Mouse (Mus musculus): ENCODE data around the gene Flt1. TPM values are rescaled to one million over a fixed set of nuclear protein-coding genes. Genes with fewer than 3 reads are reported as not detected.

The Flt1 gene
- polyA plus RNA-seq, 1 experiment from 2014 or later = 5.8 TPM

DNA sequence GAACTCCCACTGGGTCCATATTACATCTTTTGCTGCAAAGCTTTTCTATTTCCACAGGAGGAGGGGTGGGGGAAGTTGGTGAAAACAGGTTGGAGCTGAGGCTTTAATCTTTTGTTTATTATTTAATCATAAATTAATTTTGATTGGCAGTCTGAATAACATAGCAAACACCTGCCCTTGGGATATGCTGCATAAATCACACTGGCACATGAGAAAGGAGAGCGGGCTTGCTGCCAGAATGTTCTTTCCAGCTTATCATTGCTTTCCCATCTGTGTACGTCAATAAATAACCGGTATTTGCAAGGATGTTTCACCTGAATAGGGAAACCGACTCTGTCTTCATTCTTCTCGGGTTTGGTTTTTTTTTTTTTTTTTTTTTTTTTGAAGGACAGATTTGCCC is 45.1 kb downstream of the Flt1 start:
- Histone ChIP-seq H3K9me3 (ENCODE audit: control insufficient read depth) (no peaks in the 10 kb centered on the region), H3K9ac (ENCODE audit: low read depth, low read length) (no peak overlapping the region), H3K27ac (ENCODE audit: low read depth, low read length) (no peak overlapping the region), H3K36me3 (ENCODE audit: control insufficient read depth, insufficient read depth) (no peaks in the 10 kb centered on the region), H3K27me3 (replicated peaks; ENCODE audit: control insufficient read depth, insufficient read depth, low read length) (no peaks in the 10 kb centered on the region), H3K4me2 (replicated peaks; ENCODE audit: low read depth) (no peak overlapping the region), H3K4me3 (ENCODE audit: low read depth, low read length) (no peak overlapping the region), H3K4me1 (replicated peaks; ENCODE audit: control insufficient read depth, insufficient read depth, low read length) (no peaks in the 10 kb centered on the region)
- WGBS = 30% methylated on average over 5 of the region's 5 CpGs
- no peak for TF ChIP-seq CTCF (IDR thresholded peaks at IDR 0.05; ENCODE audit: low read depth)
- no peak for ATAC-seq

DNA sequence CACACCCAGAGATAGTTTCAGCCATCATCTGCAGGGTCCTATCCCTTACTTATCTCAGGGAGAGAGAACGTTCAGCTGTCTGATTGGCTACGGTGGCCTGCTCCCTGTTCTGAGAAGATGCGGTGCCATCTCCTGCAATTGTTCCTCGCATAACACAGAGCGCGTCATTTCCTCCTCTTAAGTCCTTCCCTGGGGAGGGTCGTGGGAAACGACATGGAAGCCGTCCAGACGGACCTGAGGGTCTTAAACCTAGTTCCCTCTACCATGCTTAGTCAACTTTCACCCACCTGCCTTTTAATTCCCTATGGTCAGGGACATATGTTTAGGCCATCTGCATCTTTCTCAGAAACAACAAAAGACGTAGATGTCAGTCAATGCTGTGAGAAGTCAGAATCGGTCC is 46.5 kb downstream of the Flt1 start:
- H3K4me1 ChIP-seq (replicated peaks; ENCODE audit: control insufficient read depth, insufficient read depth, low read length) = no peaks in the 10 kb centered on the region
- 79% methylated on average over 12 of the region's 12 CpGs for WGBS
- no peak for ATAC-seq
- H3K9me3 ChIP-seq (ENCODE audit: control insufficient read depth) = no peaks in the 10 kb centered on the region
- no peak overlapping the region for H3K9ac ChIP-seq (ENCODE audit: low read depth, low read length)
- no peak overlapping the region for H3K4me3 ChIP-seq (ENCODE audit: low read depth, low read length)
- H3K27me3 ChIP-seq (replicated peaks; ENCODE audit: control insufficient read depth, insufficient read depth, low read length) = no peaks in the 10 kb centered on the region
- H3K36me3 ChIP-seq (ENCODE audit: control insufficient read depth, insufficient read depth) = no peaks in the 10 kb centered on the region
- no peak for TF ChIP-seq CTCF (IDR thresholded peaks at IDR 0.05; ENCODE audit: low read depth)
- no peak overlapping the region for H3K4me2 ChIP-seq (replicated peaks; ENCODE audit: low read depth)
- no peak overlapping the region for H3K27ac ChIP-seq (ENCODE audit: low read depth, low read length)

DNA sequence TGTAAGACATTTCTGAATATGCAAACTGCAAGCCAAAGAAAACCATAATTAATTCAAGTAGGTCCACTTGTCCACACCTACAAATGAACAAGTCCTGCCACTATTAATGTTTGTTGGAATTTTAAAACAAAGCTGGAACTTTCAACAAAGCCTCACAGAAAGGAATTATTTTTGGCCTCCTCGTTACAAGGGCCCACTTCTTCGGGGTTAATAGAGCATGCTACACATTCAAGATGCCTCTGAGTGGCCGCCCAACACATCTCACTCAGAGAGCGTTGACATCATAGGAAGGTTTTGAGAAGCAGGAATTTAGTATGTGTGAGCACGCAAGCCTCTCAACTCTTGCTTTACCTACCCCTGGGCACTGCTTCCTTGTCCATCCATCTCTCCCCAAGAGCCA is 50.0 kb downstream of the Flt1 start:
- TF ChIP-seq CTCF (IDR thresholded peaks at IDR 0.05; ENCODE audit: low read depth) = no peak
- no peaks in the 10 kb centered on the region for H3K9me3 ChIP-seq (ENCODE audit: control insufficient read depth)
- no peak overlapping the region for H3K4me3 ChIP-seq (ENCODE audit: low read depth, low read length)
- no peaks in the 10 kb centered on the region for H3K36me3 ChIP-seq (ENCODE audit: control insufficient read depth, insufficient read depth)
- H3K27me3 ChIP-seq (replicated peaks; ENCODE audit: control insufficient read depth, insufficient read depth, low read length) = no peaks in the 10 kb centered on the region
- H3K27ac ChIP-seq (ENCODE audit: low read depth, low read length) = no peak overlapping the region
- H3K9ac ChIP-seq (ENCODE audit: low read depth, low read length) = no peak overlapping the region
- H3K4me1 ChIP-seq (replicated peaks; ENCODE audit: control insufficient read depth, insufficient read depth, low read length) = no peaks in the 10 kb centered on the region
- 85% methylated on average over 5 of the region's 5 CpGs for WGBS
- no peak for ATAC-seq
- no peak overlapping the region for H3K4me2 ChIP-seq (replicated peaks; ENCODE audit: low read depth)

DNA sequence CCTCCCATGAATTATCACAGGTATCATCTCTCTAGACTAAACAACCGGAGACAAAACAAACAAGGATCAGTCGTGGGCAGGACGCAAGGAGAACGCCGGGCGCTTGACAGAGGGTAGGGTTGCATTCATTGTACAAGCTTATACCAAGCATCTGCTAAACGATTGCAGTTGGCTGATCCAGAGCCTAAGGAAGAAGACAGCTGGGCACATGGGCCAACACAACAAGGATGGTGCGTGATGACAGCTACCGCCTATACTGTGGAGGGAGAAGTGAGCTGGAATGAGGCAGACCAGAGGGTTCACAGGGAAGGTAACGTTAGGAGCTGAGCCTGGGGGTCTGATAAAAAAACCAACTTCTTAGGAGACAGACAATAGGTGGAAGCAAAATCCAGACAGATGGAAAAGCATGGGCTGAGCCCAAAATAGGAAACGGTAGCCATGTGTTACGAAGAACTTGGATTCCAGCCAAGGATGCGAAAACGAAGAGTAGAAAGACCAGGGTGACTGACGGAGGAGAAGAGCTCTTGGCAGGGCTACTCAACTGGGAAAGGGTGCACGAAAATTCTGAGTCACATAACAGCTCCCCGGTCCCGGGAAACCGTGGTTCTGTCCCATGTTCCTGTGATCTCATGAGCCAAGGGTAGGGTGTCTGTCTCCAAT is 53.9 kb downstream of the Flt1 start:
- Histone ChIP-seq H3K4me3 (ENCODE audit: low read depth, low read length) (no peak overlapping the region), H3K27ac (ENCODE audit: low read depth, low read length) (no peak overlapping the region), H3K4me2 (replicated peaks; ENCODE audit: low read depth) (no peak overlapping the region), H3K4me1 (replicated peaks; ENCODE audit: control insufficient read depth, insufficient read depth, low read length) (no peaks in the 10 kb centered on the region), H3K9me3 (ENCODE audit: control insufficient read depth) (no peaks in the 10 kb centered on the region), H3K9ac (ENCODE audit: low read depth, low read length) (no peak overlapping the region), H3K27me3 (replicated peaks; ENCODE audit: control insufficient read depth, insufficient read depth, low read length) (no peaks in the 10 kb centered on the region), H3K36me3 (ENCODE audit: control insufficient read depth, insufficient read depth) (no peaks in the 10 kb centered on the region)
- TF ChIP-seq CTCF (IDR thresholded peaks at IDR 0.05; ENCODE audit: low read depth) = no peak
- 65% methylated on average over 19 of the region's 19 CpGs for WGBS
- ATAC-seq = no peak

DNA sequence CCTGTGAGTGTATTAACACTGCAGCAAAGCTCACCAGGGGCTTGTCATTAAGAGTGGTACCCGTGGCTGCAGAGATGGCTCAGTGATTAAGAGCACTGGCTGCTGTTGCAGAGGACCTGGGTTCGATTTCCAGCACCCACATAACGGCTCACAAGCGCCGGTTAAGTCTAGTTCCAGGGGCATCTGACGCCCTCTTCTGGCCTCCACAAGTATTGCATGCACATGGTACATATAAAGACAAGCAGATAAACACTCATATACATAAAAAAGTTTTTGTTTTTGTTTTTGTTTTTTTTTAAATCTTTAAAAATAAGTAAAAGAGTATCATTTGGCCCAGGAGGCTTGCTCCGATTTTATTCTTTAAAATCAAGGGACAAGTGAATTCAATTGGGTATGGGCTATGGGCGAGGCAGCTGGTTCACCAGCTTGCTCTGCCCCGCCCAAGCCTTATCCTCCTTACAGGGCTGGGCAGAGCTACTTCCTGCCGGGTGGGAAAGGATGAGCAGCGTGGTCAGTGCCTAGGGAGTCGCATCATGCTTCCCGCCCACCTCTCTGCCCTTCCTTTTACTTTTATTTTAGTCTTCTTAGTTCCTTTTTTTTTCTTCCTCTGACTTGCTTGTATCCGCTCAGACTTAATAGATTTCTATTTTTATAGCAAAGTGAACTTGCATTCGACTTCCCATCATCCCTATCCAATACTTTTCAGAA is 57.0 kb downstream of the Flt1 start:
- Histone ChIP-seq H3K4me3 (ENCODE audit: low read depth, low read length) (no peak overlapping the region), H3K27me3 (replicated peaks; ENCODE audit: control insufficient read depth, insufficient read depth, low read length) (no peaks in the 10 kb centered on the region), H3K4me2 (replicated peaks; ENCODE audit: low read depth) (no peak overlapping the region), H3K4me1 (replicated peaks; ENCODE audit: control insufficient read depth, insufficient read depth, low read length) (no peaks in the 10 kb centered on the region), H3K27ac (ENCODE audit: low read depth, low read length) (no peak overlapping the region), H3K36me3 (ENCODE audit: control insufficient read depth, insufficient read depth) (no peaks in the 10 kb centered on the region), H3K9me3 (ENCODE audit: control insufficient read depth) (no peaks in the 10 kb centered on the region), H3K9ac (ENCODE audit: low read depth, low read length) (no peak overlapping the region)
- ATAC-seq = no peak
- 86% methylated on average over 15 of the region's 15 CpGs for WGBS
- no peak for TF ChIP-seq CTCF (IDR thresholded peaks at IDR 0.05; ENCODE audit: low read depth)

DNA sequence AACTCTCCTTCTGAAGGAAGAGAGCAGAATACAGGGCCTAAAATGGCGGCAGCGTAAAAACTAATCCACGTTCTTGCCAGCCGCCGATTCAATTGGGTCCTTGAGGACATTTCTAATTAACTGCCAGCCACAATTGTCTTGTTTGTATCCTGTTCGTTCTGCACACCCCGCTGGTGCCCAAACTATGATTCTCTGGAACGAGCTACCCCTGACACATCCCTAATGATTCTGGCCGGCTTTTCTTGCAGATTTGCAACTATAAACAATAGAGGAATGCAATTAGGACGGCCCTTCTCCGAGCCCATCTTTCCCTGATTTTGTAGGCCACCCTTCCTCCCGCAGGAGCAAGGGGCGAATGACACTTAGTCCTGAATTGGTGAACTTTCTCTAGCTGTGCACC is 59.9 kb downstream of the Flt1 start:
- H3K4me2 ChIP-seq (replicated peaks; ENCODE audit: low read depth) = no peak overlapping the region
- no peak overlapping the region for H3K4me3 ChIP-seq (ENCODE audit: low read depth, low read length)
- no peaks in the 10 kb centered on the region for H3K4me1 ChIP-seq (replicated peaks; ENCODE audit: control insufficient read depth, insufficient read depth, low read length)
- no peak overlapping the region for H3K27ac ChIP-seq (ENCODE audit: low read depth, low read length)
- 87% methylated on average over 13 of the region's 13 CpGs for WGBS
- H3K9me3 ChIP-seq (ENCODE audit: control insufficient read depth) = no peaks in the 10 kb centered on the region
- TF ChIP-seq CTCF (IDR thresholded peaks at IDR 0.05; ENCODE audit: low read depth) = no peak
- no peaks in the 10 kb centered on the region for H3K27me3 ChIP-seq (replicated peaks; ENCODE audit: control insufficient read depth, insufficient read depth, low read length)
- H3K36me3 ChIP-seq (ENCODE audit: control insufficient read depth, insufficient read depth) = no peaks in the 10 kb centered on the region
- ATAC-seq = no peak
- no peak overlapping the region for H3K9ac ChIP-seq (ENCODE audit: low read depth, low read length)
